Mouse (Mus musculus): ENCODE results near the gene Dock8. TPM values are rescaled to one million over a fixed set of nuclear protein-coding genes. Genes with fewer than 3 reads are reported as not detected.

The Dock8 gene
- total RNA-seq, 1 experiment: 0.49 TPM

DNA sequence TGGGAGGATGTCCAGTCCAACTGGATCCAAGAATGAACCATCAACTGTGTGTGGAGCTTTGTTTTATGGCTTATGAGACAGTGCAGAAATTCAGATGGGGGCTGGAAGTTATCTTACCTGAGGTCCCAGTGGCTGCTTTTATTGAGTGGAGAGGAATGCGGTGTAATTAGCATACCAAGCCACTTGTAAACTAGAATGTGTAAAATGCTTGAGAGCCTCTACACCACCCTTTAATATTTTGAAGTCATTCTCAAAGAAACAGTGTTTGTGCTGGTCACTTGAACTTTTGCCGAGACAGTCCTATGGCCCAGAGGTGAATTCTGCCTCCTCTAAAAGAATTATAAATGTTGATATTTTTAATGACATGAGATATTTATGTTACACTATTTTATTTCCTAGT, 83.5 kb downstream of the Dock8 start:
- in situ Hi-C loops (cut with MboI; ENCODE audit: low sequenced_read_pairs in 2 of 2, unreplicated experiment in 2 of 2): no loop called here
- H3K4me3 ChIP-seq (ENCODE audit: insufficient read depth in 1 of 2, low read depth in 1 of 2, low read length in 2 of 2, poor library complexity in 1 of 2, severe bottlenecking in 1 of 2): no peak overlapping the region
- DNase-seq (ENCODE audit: low read depth, low spot score): no peak
- no peak overlapping the region for H3K9ac ChIP-seq (ENCODE audit: insufficient read depth, low read depth, low read length, poor library complexity, severe bottlenecking)
- no peaks in the 10 kb centered on the region for H3K9me3 ChIP-seq (ENCODE audit: control insufficient read depth, insufficient read depth, low read depth, low read length)
- no peak for TF ChIP-seq MAFK (IDR thresholded peaks at IDR 0.05; ENCODE audit: insufficient read depth, low read depth, low read length)
- TF ChIP-seq ZC3H11A (IDR thresholded peaks at IDR 0.05; ENCODE audit: borderline replicate concordance, low read depth, low read length): no peak
- TF ChIP-seq HCFC1 (IDR thresholded peaks at IDR 0.05; ENCODE audit: borderline replicate concordance, insufficient read depth, low read length): no peak
- no peak for TF ChIP-seq CHD2 (IDR thresholded peaks at IDR 0.05; ENCODE audit: low read depth, low read length)
- TF ChIP-seq ZNF384 (IDR thresholded peaks at IDR 0.05; ENCODE audit: low read depth, low read length): no peak
- no peaks in the 10 kb centered on the region for H3K36me3 ChIP-seq (ENCODE audit: control insufficient read depth, insufficient read depth, low read length, poor library complexity, severe bottlenecking)
- no peak overlapping the region for H3K27ac ChIP-seq (ENCODE audit: insufficient read depth, low read depth, low read length, poor library complexity, severe bottlenecking)
- no peaks in the 10 kb centered on the region for H3K4me1 ChIP-seq (ENCODE audit: control insufficient read depth in 2 of 2, insufficient read depth in 2 of 2, low read length in 2 of 2, poor library complexity in 1 of 2)

- Histone ChIP-seq H3K9ac (ENCODE audit: insufficient read depth, low read depth, low read length, poor library complexity, severe bottlenecking) (no peak overlapping the region), H3K27ac (ENCODE audit: insufficient read depth, low read depth, low read length, poor library complexity, severe bottlenecking) (no peak overlapping the region), H3K36me3 (ENCODE audit: control insufficient read depth, insufficient read depth, low read length, poor library complexity, severe bottlenecking) (no peaks in the 10 kb centered on the region), H3K4me1 (ENCODE audit: control insufficient read depth in 2 of 2, insufficient read depth in 2 of 2, low read length in 2 of 2, poor library complexity in 1 of 2) (no peaks in the 10 kb centered on the region), H3K4me3 (ENCODE audit: insufficient read depth in 1 of 2, low read depth in 1 of 2, low read length in 2 of 2, poor library complexity in 1 of 2, severe bottlenecking in 1 of 2) (no peak overlapping the region), H3K9me3 (ENCODE audit: control insufficient read depth, insufficient read depth, low read depth, low read length) (no peaks in the 10 kb centered on the region)
- TF ChIP-seq HCFC1 (IDR thresholded peaks at IDR 0.05; ENCODE audit: borderline replicate concordance, insufficient read depth, low read length): no peak
- no peak for TF ChIP-seq ZC3H11A (IDR thresholded peaks at IDR 0.05; ENCODE audit: borderline replicate concordance, low read depth, low read length)
- no peak for TF ChIP-seq ZNF384 (IDR thresholded peaks at IDR 0.05; ENCODE audit: low read depth, low read length)
- TF ChIP-seq CHD2 (IDR thresholded peaks at IDR 0.05; ENCODE audit: low read depth, low read length): no peak
- TF ChIP-seq MAFK (IDR thresholded peaks at IDR 0.05; ENCODE audit: insufficient read depth, low read depth, low read length): no peak
- in situ Hi-C loops (cut with MboI; ENCODE audit: low sequenced_read_pairs in 2 of 2, unreplicated experiment in 2 of 2): no loop called here
- no peak for DNase-seq (ENCODE audit: low read depth, low spot score)
Measured at GRCm38 (mm10) chr19:25087181-25087580, 87.8 kb downstream of the Dock8 start.

- no peaks in the 10 kb centered on the region for H3K36me3 ChIP-seq (ENCODE audit: control insufficient read depth, insufficient read depth, low read length, poor library complexity, severe bottlenecking)
- H3K27ac ChIP-seq (ENCODE audit: insufficient read depth, low read depth, low read length, poor library complexity, severe bottlenecking): no peak overlapping the region
- H3K9me3 ChIP-seq (ENCODE audit: control insufficient read depth, insufficient read depth, low read depth, low read length): no peaks in the 10 kb centered on the region
- in situ Hi-C loops (cut with MboI; ENCODE audit: low sequenced_read_pairs in 2 of 2, unreplicated experiment in 2 of 2): no loop called here
- H3K4me3 ChIP-seq (ENCODE audit: insufficient read depth in 1 of 2, low read depth in 1 of 2, low read length in 2 of 2, poor library complexity in 1 of 2, severe bottlenecking in 1 of 2): no peak overlapping the region
- H3K9ac ChIP-seq (ENCODE audit: insufficient read depth, low read depth, low read length, poor library complexity, severe bottlenecking): no peak overlapping the region
- H3K4me1 ChIP-seq (ENCODE audit: control insufficient read depth in 2 of 2, insufficient read depth in 2 of 2, low read length in 2 of 2, poor library complexity in 1 of 2): no peaks in the 10 kb centered on the region
- TF ChIP-seq ZNF384 (IDR thresholded peaks at IDR 0.05; ENCODE audit: low read depth, low read length) (no peak), MAFK (IDR thresholded peaks at IDR 0.05; ENCODE audit: insufficient read depth, low read depth, low read length) (no peak)
- DNase-seq (ENCODE audit: low read depth, low spot score): no peak
Measured at GRCm38 (mm10) chr19:25089746-25090145, 90.4 kb downstream of the Dock8 start.

- TF ChIP-seq ZNF384 (IDR thresholded peaks at IDR 0.05; ENCODE audit: low read depth, low read length) (no peak), MAFK (IDR thresholded peaks at IDR 0.05; ENCODE audit: insufficient read depth, low read depth, low read length) (no peak), ZC3H11A (IDR thresholded peaks at IDR 0.05; ENCODE audit: borderline replicate concordance, low read depth, low read length) (no peak), CHD2 (IDR thresholded peaks at IDR 0.05; ENCODE audit: low read depth, low read length) (no peak), HCFC1 (IDR thresholded peaks at IDR 0.05; ENCODE audit: borderline replicate concordance, insufficient read depth, low read length) (no peak)
- Histone ChIP-seq H3K9me3 (ENCODE audit: control insufficient read depth, insufficient read depth, low read depth, low read length) (no peaks in the 10 kb centered on the region), H3K4me1 (ENCODE audit: control insufficient read depth in 2 of 2, insufficient read depth in 2 of 2, low read length in 2 of 2, poor library complexity in 1 of 2) (peaks cover 1 to 2% of the 10 kb centered on the region in 2 experiments; a peak in 2 of 4 replicates), H3K36me3 (ENCODE audit: control insufficient read depth, insufficient read depth, low read length, poor library complexity, severe bottlenecking) (no peaks in the 10 kb centered on the region), H3K4me3 (ENCODE audit: insufficient read depth in 1 of 2, low read depth in 1 of 2, low read length in 2 of 2, poor library complexity in 1 of 2, severe bottlenecking in 1 of 2) (no peak overlapping the region), H3K27ac (ENCODE audit: insufficient read depth, low read depth, low read length, poor library complexity, severe bottlenecking) (no peak overlapping the region), H3K9ac (ENCODE audit: insufficient read depth, low read depth, low read length, poor library complexity, severe bottlenecking) (no peak overlapping the region)
- DNase-seq (ENCODE audit: low read depth, low spot score): no peak
- in situ Hi-C loops (cut with MboI; ENCODE audit: low sequenced_read_pairs in 2 of 2, unreplicated experiment in 2 of 2): no loop called here
Measured at GRCm38 (mm10) chr19:25095135-25095534, 95.8 kb downstream of the Dock8 start.

DNA sequence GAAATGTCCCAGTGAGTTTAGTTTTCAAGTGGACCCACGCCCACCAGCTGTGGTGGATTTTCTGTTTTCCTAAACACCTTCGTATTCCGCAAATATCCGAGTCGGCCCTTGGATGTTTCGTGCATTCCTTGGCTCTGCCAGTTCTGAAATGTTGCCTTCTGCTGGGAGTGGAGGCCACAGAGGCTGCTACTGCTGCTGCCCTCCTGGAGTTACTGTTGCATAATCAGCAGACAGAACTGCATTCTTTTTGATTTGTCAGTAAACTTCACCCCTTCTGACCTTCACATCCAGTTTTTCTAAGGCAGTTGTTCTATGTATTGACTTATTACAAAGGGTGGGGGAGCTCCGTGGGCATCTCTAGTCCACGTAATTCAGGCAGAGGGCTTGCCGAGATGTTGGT, 97.0 kb downstream of the Dock8 start:
- H3K4me3 ChIP-seq (ENCODE audit: insufficient read depth in 1 of 2, low read depth in 1 of 2, low read length in 2 of 2, poor library complexity in 1 of 2, severe bottlenecking in 1 of 2): no peak overlapping the region
- peaks cover 1 to 2% of the 10 kb centered on the region in 2 experiments; a peak in 2 of 4 replicates for H3K4me1 ChIP-seq (ENCODE audit: control insufficient read depth in 2 of 2, insufficient read depth in 2 of 2, low read length in 2 of 2, poor library complexity in 1 of 2)
- TF ChIP-seq ZC3H11A (IDR thresholded peaks at IDR 0.05; ENCODE audit: borderline replicate concordance, low read depth, low read length) (no peak), ZNF384 (IDR thresholded peaks at IDR 0.05; ENCODE audit: low read depth, low read length) (no peak), MAFK (IDR thresholded peaks at IDR 0.05; ENCODE audit: insufficient read depth, low read depth, low read length) (no peak), HCFC1 (IDR thresholded peaks at IDR 0.05; ENCODE audit: borderline replicate concordance, insufficient read depth, low read length) (no peak), CHD2 (IDR thresholded peaks at IDR 0.05; ENCODE audit: low read depth, low read length) (no peak)
- H3K9ac ChIP-seq (ENCODE audit: insufficient read depth, low read depth, low read length, poor library complexity, severe bottlenecking): no peak overlapping the region
- no peak for DNase-seq (ENCODE audit: low read depth, low spot score)
- in situ Hi-C loops (cut with MboI; ENCODE audit: low sequenced_read_pairs in 2 of 2, unreplicated experiment in 2 of 2): no loop called here
- H3K27ac ChIP-seq (ENCODE audit: insufficient read depth, low read depth, low read length, poor library complexity, severe bottlenecking): no peak overlapping the region
- H3K9me3 ChIP-seq (ENCODE audit: control insufficient read depth, insufficient read depth, low read depth, low read length): no peaks in the 10 kb centered on the region
- H3K36me3 ChIP-seq (ENCODE audit: control insufficient read depth, insufficient read depth, low read length, poor library complexity, severe bottlenecking): no peaks in the 10 kb centered on the region

Measured in ES-E14 (cell line).